Mouse (Mus musculus) stomach, embryonic 16.5 days (tissue): ENCODE results near the gene Ntf3. TPM values are rescaled to one million over a fixed set of nuclear protein-coding genes. Genes with fewer than 3 reads are reported as not detected.

Source experiments
- ATAC-seq: fragments of 200-750 bp; cut with Nextera tagmentation; 2 replicates; pipeline ENCODE4 v1.8.0; 2017; ENCODE audit warnings: moderate number of reproducible peaks, moderate TSS enrichment; ENCODE audit not compliant: insufficient read depth, low FRiP score
- H3K27ac ChIP-seq: fragments of 300-500 bp; sonication (generic); 2 replicates; pipeline ENCODE4 v1.5.1; 2014; ENCODE audit warnings: low read length
- H3K27me3 ChIP-seq: fragments of 300-500 bp; sonication (generic); 2 replicates; pipeline ENCODE4 v1.6.1; 2014; ENCODE audit warnings: low read length, control low read depth, mixed read lengths; ENCODE audit not compliant: control insufficient read depth, insufficient read depth
- H3K36me3 ChIP-seq: fragments of 300-500 bp; sonication (generic); 2 replicates; pipeline ENCODE4 v1.6.1; 2014; ENCODE audit warnings: low read length; ENCODE audit not compliant: control insufficient read depth, insufficient read depth
- H3K4me1 ChIP-seq: fragments of 300-500 bp; sonication (generic); 2 replicates; pipeline ENCODE4 v1.6.1; 2014; ENCODE audit warnings: low read length, control low read depth, mixed read lengths; ENCODE audit not compliant: control insufficient read depth, insufficient read depth
- H3K4me2 ChIP-seq: fragments of 300-500 bp; sonication (generic); 2 replicates; pipeline ENCODE4 v1.6.1; 2014; ENCODE audit warnings: low read depth, low read length, mixed read lengths
- H3K4me3 ChIP-seq: fragments of 300-500 bp; sonication (generic); replicated peaks from 2 replicates; pipeline ENCODE4 v1.5.1; 2014; ENCODE audit warnings: mild to moderate bottlenecking, low read length
- H3K9ac ChIP-seq: fragments of 300-500 bp; sonication (generic); 2 replicates; pipeline ENCODE4 v1.6.1; 2014; ENCODE audit warnings: low read length
- H3K9me3 ChIP-seq: fragments of 300-500 bp; sonication (generic); replicated peaks from 2 replicates; pipeline ENCODE4 v1.6.1; 2016; ENCODE audit warnings: low read length, control low read depth; ENCODE audit not compliant: control insufficient read depth
- WGBS: fragments of 180-500 bp; shearing (Covaris S2); extraction: QIAGEN DNeasy Blood & Tissue Kit; methylation state at CpG from one replicate; pipeline ENCODE4 v1.1.7; 2014; 5-methylcytosine and 5-hydroxymethylcytosine counted together
- polyA plus RNA-seq: library from polyadenylated mRNA; unstranded; fragments of >200 nt; fragmentation: Nextera tagmentation; extraction: Ambion mirVana; gene quantifications from 2 replicates; pipeline ENCODE4 v1.2.1, GENCODE M21; 2015

Ntf3 gene
- polyA plus RNA-seq, 1 experiment from 2014 or later, result 9.0 TPM

GRCm38 (mm10) chr6:126142741-126143140 is 24.0 kb downstream of the Ntf3 start:
- Histone ChIP-seq H3K36me3 (no peaks in the 10 kb centered on the region), H3K9me3 (no peaks in the 10 kb centered on the region), H3K4me2 (no peak overlapping the region), H3K4me1 (peaks cover 28% of the 10 kb centered on the region), H3K27ac (no peak overlapping the region), H3K9ac (no peak overlapping the region), H3K27me3 (no peaks in the 10 kb centered on the region), H3K4me3 (no peak overlapping the region)
- 34% methylated on average over 3 of the region's 3 CpGs for WGBS
- ATAC-seq, result no peak; the same call in 1 of the 2 replicates

DNA sequence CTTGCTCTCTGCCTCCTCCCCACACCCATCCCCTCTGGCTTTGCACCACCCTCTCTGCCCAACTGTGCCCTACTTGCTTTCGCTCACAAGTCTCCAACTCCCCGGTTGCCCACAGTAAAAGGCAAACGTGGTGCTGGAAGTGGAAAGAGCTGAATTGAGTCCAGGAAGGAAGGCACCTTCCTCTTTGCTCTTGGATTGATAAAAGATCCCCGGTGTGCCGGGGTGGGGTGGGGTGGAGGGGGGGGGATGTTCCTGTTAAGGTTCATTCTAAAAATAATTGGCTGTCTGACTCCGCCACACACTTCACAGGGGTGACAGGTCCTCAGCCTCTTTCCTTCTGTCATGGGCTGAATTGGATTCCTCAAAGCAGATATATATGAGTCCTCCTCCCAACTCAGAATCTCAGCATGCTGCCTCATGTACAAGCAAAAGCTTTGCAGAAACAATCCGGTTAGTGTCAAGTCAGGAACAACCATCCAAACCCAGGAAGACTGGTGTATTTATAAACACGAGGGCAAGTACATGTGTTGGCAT is 24.6 kb downstream of the Ntf3 start:
- Histone ChIP-seq H3K4me1 (peaks cover 28% of the 10 kb centered on the region), H3K9ac (no peak overlapping the region), H3K4me3 (no peak overlapping the region), H3K9me3 (no peaks in the 10 kb centered on the region), H3K27me3 (no peaks in the 10 kb centered on the region), H3K36me3 (no peaks in the 10 kb centered on the region), H3K27ac (peak overlapping the region; percentile 40), H3K4me2 (no peak overlapping the region)
- ATAC-seq, result no peak
- 55% methylated on average over 8 of the region's 8 CpGs for WGBS

GRCm38 (mm10) chr6:126141472-126141871 is 25.2 kb downstream of the Ntf3 start:
- peak overlapping the region; percentile 40 for H3K27ac ChIP-seq
- peak; percentile 80 for ATAC-seq
- no peaks in the 10 kb centered on the region for H3K36me3 ChIP-seq
- H3K4me2 ChIP-seq, result no peak overlapping the region
- peaks cover 28% of the 10 kb centered on the region for H3K4me1 ChIP-seq
- no peaks in the 10 kb centered on the region for H3K9me3 ChIP-seq
- no peak overlapping the region for H3K9ac ChIP-seq
- no peaks in the 10 kb centered on the region for H3K27me3 ChIP-seq
- 27% methylated on average over 13 of the region's 13 CpGs for WGBS
- no peak overlapping the region for H3K4me3 ChIP-seq

DNA sequence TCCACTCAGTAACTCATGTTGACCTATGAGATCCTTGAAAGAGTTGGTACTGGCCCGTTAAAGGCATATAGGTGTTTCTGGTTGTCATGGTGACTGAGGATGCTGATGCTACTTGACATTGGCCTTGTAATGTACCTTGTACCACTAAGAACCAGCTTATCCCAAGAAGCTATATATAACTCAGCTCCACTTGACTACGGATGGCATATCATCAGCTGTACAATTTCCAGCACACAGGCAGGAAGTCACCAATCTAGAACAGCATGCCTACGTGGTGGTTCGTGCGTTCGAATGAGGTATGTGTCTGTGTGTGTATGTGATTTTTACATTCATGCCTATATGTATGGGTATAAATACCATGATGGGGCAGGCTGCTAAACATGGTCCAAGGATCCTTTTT is 25.7 kb downstream of the Ntf3 start:
- ATAC-seq, result 0 out of 2 replicates have a peak, but pooled peaks have one; percentile 15
- H3K27me3 ChIP-seq, result no peaks in the 10 kb centered on the region
- H3K36me3 ChIP-seq, result no peaks in the 10 kb centered on the region
- no peaks in the 10 kb centered on the region for H3K9me3 ChIP-seq
- no peak overlapping the region for H3K9ac ChIP-seq
- peaks cover 28% of the 10 kb centered on the region for H3K4me1 ChIP-seq
- WGBS, result 73% methylated on average over 6 of the region's 6 CpGs
- H3K4me2 ChIP-seq, result no peak overlapping the region
- H3K27ac ChIP-seq, result no peak overlapping the region
- no peak overlapping the region for H3K4me3 ChIP-seq

DNA sequence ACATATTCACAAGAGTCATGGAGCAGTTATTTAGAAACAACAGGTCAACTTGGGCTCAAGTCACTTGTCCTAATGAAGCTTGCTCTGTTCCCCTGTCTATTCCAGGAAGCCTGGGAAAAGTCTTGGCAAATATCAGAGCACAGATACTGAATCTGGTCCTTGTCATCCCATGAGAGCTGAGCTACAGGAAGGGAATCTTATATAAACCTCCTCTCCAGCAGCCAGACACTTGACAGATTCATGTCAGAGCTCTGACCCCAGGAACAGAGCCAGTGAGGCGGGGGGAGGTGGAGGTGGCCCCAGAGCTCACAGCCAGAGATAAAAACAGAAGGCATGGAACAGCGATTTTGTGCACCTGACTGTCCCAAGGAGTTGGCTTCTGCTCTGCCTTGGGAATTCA is 26.3 kb downstream of the Ntf3 start:
- Histone ChIP-seq H3K4me2 (no peak overlapping the region), H3K36me3 (no peaks in the 10 kb centered on the region), H3K4me1 (peaks cover 28% of the 10 kb centered on the region), H3K27me3 (no peaks in the 10 kb centered on the region), H3K9ac (no peak overlapping the region), H3K4me3 (no peak overlapping the region), H3K27ac (no peak overlapping the region), H3K9me3 (no peaks in the 10 kb centered on the region)
- 47% methylated on average over 2 of the region's 2 CpGs for WGBS
- 0 out of 2 replicates have a peak, but pooled peaks have one; percentile 34 for ATAC-seq

- H3K4me2 ChIP-seq, result no peak overlapping the region
- no peaks in the 10 kb centered on the region for H3K36me3 ChIP-seq
- no peaks in the 10 kb centered on the region for H3K9me3 ChIP-seq
- whole genome bisulfite sequencing, result 59% methylated on average over 19 of the region's 19 CpGs
- no peak for ATAC-seq
- H3K4me3 ChIP-seq, result no peak overlapping the region
- H3K9ac ChIP-seq, result no peak overlapping the region
- H3K27ac ChIP-seq, result no peak overlapping the region
- H3K4me1 ChIP-seq, result no peaks in the 10 kb centered on the region
- H3K27me3 ChIP-seq, result no peaks in the 10 kb centered on the region
Observed at GRCm38 (mm10) chr6:126134155-126134906, 32.4 kb downstream of the Ntf3 start.

DNA sequence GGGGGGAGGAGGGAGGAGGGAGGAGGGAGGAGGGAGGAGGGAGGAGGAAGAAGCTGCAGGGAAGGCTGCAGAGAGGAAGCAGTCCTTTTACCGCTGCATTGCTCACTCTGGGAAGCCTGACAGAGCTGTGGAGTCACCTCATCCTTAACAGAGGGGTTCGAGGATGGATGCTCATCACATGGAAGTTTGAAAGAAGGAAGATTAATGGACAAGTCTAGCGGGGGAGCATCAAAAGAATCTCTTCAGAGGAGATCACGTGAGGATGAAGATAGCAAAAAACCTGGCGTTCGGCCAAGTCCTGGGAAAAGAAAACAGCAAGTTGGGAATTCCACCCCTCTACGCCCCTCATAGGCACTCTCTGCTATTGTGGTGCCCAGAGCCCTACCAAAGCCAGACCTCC is 38.5 kb downstream of the Ntf3 start:
- H3K4me3 ChIP-seq, result no peak overlapping the region
- no peaks in the 10 kb centered on the region for H3K9me3 ChIP-seq
- no peak overlapping the region for H3K4me2 ChIP-seq
- no peak for ATAC-seq
- WGBS, result 38% methylated on average over 7 of the region's 7 CpGs
- no peaks in the 10 kb centered on the region for H3K4me1 ChIP-seq
- no peak overlapping the region for H3K9ac ChIP-seq
- H3K27ac ChIP-seq, result no peak overlapping the region
- no peaks in the 10 kb centered on the region for H3K36me3 ChIP-seq
- H3K27me3 ChIP-seq, result no peaks in the 10 kb centered on the region

DNA sequence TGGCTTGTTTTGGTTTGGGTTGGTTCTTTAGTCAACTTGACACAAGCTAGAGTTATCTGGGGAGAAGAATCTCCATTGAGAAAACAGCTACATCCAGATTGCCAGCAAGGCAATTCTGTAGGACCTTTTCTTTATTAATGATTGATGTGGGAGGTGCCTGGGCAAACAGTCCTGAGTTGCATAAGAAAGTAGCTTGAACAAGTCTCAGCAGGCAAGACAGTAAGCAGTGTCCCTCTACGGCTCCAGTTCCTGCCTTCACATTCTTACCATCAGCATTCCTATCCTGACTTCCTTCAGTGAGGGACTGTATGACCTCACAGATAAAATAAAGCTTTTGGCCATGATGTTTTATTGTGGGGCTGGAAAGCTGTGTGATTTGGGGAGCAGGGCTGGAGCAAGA is 48.5 kb downstream of the Ntf3 start:
- H3K4me3 ChIP-seq, result no peak overlapping the region
- no peak overlapping the region for H3K9ac ChIP-seq
- no peaks in the 10 kb centered on the region for H3K36me3 ChIP-seq
- no peak overlapping the region for H3K4me2 ChIP-seq
- WGBS, result 57% methylated on average over 1 of the region's 1 CpGs
- no peaks in the 10 kb centered on the region for H3K27me3 ChIP-seq
- H3K27ac ChIP-seq, result no peak overlapping the region
- ATAC-seq, result peak; percentile 60; the same call in 1 of the 2 replicates
- H3K4me1 ChIP-seq, result peaks cover 32% of the 10 kb centered on the region
- no peaks in the 10 kb centered on the region for H3K9me3 ChIP-seq

GRCm38 (mm10) chr6:126117191-126117590 is 49.5 kb downstream of the Ntf3 start:
- Histone ChIP-seq H3K4me1 (peaks cover 32% of the 10 kb centered on the region), H3K9me3 (no peaks in the 10 kb centered on the region), H3K4me3 (no peak overlapping the region), H3K9ac (no peak overlapping the region), H3K27ac (no peak overlapping the region), H3K27me3 (no peaks in the 10 kb centered on the region), H3K36me3 (no peaks in the 10 kb centered on the region), H3K4me2 (no peak overlapping the region)
- ATAC-seq, result no peak
- WGBS, result 66% methylated on average over 8 of the region's 8 CpGs
